Mouse (Mus musculus): Measurements from ENCODE around the gene Atf5.

The Atf5 gene

DNA sequence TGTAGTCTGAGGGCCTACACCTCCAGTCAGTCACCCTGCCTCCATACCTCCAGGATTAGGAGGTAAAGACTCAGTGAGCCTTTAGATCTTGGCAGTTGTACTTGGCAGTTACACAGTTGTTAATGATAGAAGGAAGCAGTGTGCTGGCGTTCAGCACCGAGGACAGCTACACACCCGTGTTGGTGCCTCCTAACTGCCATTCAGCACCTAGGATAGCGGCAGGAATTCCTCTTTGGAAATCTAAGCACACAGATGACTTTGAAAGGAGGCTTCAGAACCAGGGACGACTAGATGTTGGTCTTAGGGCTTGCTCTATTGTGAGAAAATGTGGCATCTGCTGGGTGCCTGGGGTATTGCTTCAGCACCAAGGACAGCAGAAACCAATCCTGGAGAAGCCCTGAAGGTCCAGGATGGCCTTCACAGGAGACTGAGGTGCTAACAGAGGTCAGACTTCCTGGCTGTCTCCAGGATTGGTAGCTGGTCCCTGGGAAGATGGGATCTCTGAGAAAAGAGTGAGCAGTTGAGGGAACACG lies 46.3 kb downstream of the Atf5 start:
- no peak for DNase-seq (ENCODE audit: low spot score)

DNA sequence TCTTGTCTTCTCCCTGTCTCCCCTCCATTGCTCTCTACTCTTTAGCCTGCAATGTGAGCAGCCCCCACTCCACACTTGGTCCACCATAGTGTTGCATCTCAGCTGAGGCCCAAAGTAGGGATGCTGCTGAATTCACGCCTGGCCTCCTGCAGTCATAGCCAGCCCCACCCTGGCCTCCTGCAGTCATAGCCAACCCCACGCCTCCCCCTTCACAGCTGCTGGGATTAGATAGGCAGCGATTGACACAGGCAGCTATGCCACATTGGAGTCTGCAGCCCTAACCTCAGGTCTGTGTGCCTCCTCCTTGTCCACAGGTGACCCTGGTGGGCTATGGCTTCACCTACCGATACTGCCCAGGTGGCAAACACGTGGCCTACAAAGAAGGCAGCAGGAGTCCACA lies 48.3 kb downstream of the Atf5 start:
- DNase-seq (ENCODE audit: low spot score), result no peak
